Mouse (Mus musculus) stomach, embryonic 16.5 days (tissue): Measurements from ENCODE around the gene Mgarp. TPM values are rescaled to one million over a fixed set of nuclear protein-coding genes. Genes with fewer than 3 reads are reported as not detected.
"Not testable (repeated sequence)": the region's sequence is repeated elsewhere in the genome, so short reads cannot be mapped to it uniquely, and the experiment has no call there.

Source experiments
- ATAC-seq: fragments of 200-750 bp; cut with Nextera tagmentation; 2 replicates; pipeline ENCODE4 v1.8.0; 2017; ENCODE audit warnings: moderate number of reproducible peaks, moderate TSS enrichment; ENCODE audit not compliant: insufficient read depth, low FRiP score
- H3K27ac ChIP-seq: fragments of 300-500 bp; sonication (generic); 2 replicates; pipeline ENCODE4 v1.5.1; 2014; ENCODE audit warnings: low read length
- H3K27me3 ChIP-seq: fragments of 300-500 bp; sonication (generic); 2 replicates; pipeline ENCODE4 v1.6.1; 2014; ENCODE audit warnings: low read length, control low read depth, mixed read lengths; ENCODE audit not compliant: control insufficient read depth, insufficient read depth
- H3K36me3 ChIP-seq: fragments of 300-500 bp; sonication (generic); 2 replicates; pipeline ENCODE4 v1.6.1; 2014; ENCODE audit warnings: low read length; ENCODE audit not compliant: control insufficient read depth, insufficient read depth
- H3K4me1 ChIP-seq: fragments of 300-500 bp; sonication (generic); 2 replicates; pipeline ENCODE4 v1.6.1; 2014; ENCODE audit warnings: low read length, control low read depth, mixed read lengths; ENCODE audit not compliant: control insufficient read depth, insufficient read depth
- H3K4me2 ChIP-seq: fragments of 300-500 bp; sonication (generic); 2 replicates; pipeline ENCODE4 v1.6.1; 2014; ENCODE audit warnings: low read depth, low read length, mixed read lengths
- H3K4me3 ChIP-seq: fragments of 300-500 bp; sonication (generic); replicated peaks from 2 replicates; pipeline ENCODE4 v1.5.1; 2014; ENCODE audit warnings: mild to moderate bottlenecking, low read length
- H3K9ac ChIP-seq: fragments of 300-500 bp; sonication (generic); 2 replicates; pipeline ENCODE4 v1.6.1; 2014; ENCODE audit warnings: low read length
- H3K9me3 ChIP-seq: fragments of 300-500 bp; sonication (generic); replicated peaks from 2 replicates; pipeline ENCODE4 v1.6.1; 2016; ENCODE audit warnings: low read length, control low read depth; ENCODE audit not compliant: control insufficient read depth
- WGBS: fragments of 180-500 bp; shearing (Covaris S2); extraction: QIAGEN DNeasy Blood & Tissue Kit; methylation state at CpG from one replicate; pipeline ENCODE4 v1.1.7; 2014; 5-methylcytosine and 5-hydroxymethylcytosine counted together
- polyA plus RNA-seq: library from polyadenylated mRNA; unstranded; fragments of >200 nt; fragmentation: Nextera tagmentation; extraction: Ambion mirVana; gene quantifications from 2 replicates; pipeline ENCODE4 v1.2.1, GENCODE M21; 2015

The Mgarp gene
- polyA plus RNA-seq = 4.2 and 4.5 TPM in 2 replicates

GRCm38 (mm10) chr3:51396219-51397068, at the start of gene Mgarp:
TSS of gene Mgarp (minus strand) at chr3:51396738.
- peak; percentile 85 for ATAC-seq
- H3K4me3 ChIP-seq = peak within 1 kb of the TSS; percentile 57
- H3K27me3 ChIP-seq = peaks cover 5% of the 10 kb centered on the region
- H3K27ac ChIP-seq = no peak within 1 kb of the TSS
- WGBS = 3% methylated on average over 41 of the region's 41 CpGs
- no peaks in the 10 kb centered on the region for H3K9me3 ChIP-seq
- H3K36me3 ChIP-seq = no peaks in the 10 kb centered on the region
- H3K4me2 ChIP-seq = peak within 1 kb of the TSS; percentile 71
- H3K4me1 ChIP-seq = no peaks in the 10 kb centered on the region
- H3K9ac ChIP-seq = peak within 1 kb of the TSS; percentile 70

GRCm38 (mm10) chr3:51434871-51435595, 38.5 kb upstream of the Mgarp start:
- ATAC-seq = no peak
- no peaks in the 10 kb centered on the region for H3K4me1 ChIP-seq
- H3K9me3 ChIP-seq = 0 out of 2 replicates have a peak, but pooled peaks cover 3% of the 10 kb centered on the region
- H3K9ac ChIP-seq = no peak overlapping the region
- WGBS = 91% methylated on average over 3 of the region's 3 CpGs
- no peak overlapping the region for H3K4me2 ChIP-seq
- no peaks in the 10 kb centered on the region for H3K27me3 ChIP-seq
- no peaks in the 10 kb centered on the region for H3K36me3 ChIP-seq
- H3K27ac ChIP-seq = no peak overlapping the region
- no peak overlapping the region for H3K4me3 ChIP-seq

DNA sequence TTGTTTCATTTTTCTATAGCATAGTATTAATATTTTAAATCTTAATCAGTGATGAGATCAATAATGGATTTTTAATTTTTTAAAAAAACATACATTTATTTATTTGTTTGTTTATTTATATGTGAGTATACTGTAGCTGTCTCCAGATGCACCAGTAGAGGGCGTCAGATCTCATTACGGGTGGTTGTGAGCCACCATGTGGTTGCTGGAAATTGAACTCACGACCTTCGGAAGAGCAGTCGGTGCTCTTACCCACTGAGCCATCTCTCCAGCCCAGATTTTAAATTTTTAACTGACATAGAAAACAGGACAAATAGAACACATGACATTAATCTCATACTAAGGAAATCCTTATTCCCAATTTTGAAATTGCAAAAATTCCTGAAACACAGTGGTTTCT, 37.8 kb upstream of the Mgarp start:
- ATAC-seq, H3K9ac ChIP-seq, H3K27me3 ChIP-seq, H3K4me3 ChIP-seq, H3K4me2 ChIP-seq, H3K27ac ChIP-seq, H3K36me3 ChIP-seq, H3K4me1 ChIP-seq, H3K9me3 ChIP-seq: not testable (repeated sequence)
- 82% methylated on average over 5 of the region's 5 CpGs for WGBS

DNA sequence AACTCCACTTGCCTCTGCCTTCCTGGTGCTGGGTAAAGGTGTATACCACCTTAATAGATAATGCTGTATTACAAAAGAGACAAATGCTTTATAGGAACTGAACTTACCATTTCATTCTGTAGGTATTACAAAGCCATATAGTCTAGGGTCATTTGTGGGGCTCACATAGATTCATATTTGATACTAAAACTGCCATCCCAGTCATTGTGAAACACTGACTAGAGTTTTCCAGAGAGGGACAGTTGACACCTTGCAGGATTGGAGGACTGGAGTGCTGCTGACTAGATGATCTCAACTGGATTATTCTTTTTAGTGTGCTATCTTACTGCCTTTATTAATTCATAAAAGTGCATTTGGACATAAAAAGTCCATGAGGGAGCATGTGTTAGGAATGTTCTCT, 28.9 kb upstream of the Mgarp start:
- H3K4me1 ChIP-seq = no peaks in the 10 kb centered on the region
- H3K9ac ChIP-seq = no peak overlapping the region
- no peaks in the 10 kb centered on the region for H3K36me3 ChIP-seq
- H3K27me3 ChIP-seq = no peaks in the 10 kb centered on the region
- H3K4me3 ChIP-seq = no peak overlapping the region
- no peak overlapping the region for H3K27ac ChIP-seq
- H3K9me3 ChIP-seq = no peaks in the 10 kb centered on the region
- H3K4me2 ChIP-seq = no peak overlapping the region
- ATAC-seq = no peak

GRCm38 (mm10) chr3:51421921-51422320, 25.4 kb upstream of the Mgarp start:
- Histone ChIP-seq H3K4me2 (no peak overlapping the region), H3K4me1 (peaks cover 14% of the 10 kb centered on the region), H3K9ac (no peak overlapping the region), H3K36me3 (no peaks in the 10 kb centered on the region), H3K27me3 (no peaks in the 10 kb centered on the region), H3K4me3 (no peak overlapping the region), H3K9me3 (no peaks in the 10 kb centered on the region), H3K27ac (no peak overlapping the region)
- 61% methylated on average over 3 of the region's 3 CpGs for WGBS
- no peak for ATAC-seq

- 47% methylated on average over 2 of the region's 2 CpGs for WGBS
- H3K27ac ChIP-seq = no peak overlapping the region
- no peaks in the 10 kb centered on the region for H3K9me3 ChIP-seq
- H3K4me1 ChIP-seq = peaks cover 21% of the 10 kb centered on the region
- H3K36me3 ChIP-seq = no peaks in the 10 kb centered on the region
- H3K27me3 ChIP-seq = no peaks in the 10 kb centered on the region
- no peak overlapping the region for H3K9ac ChIP-seq
- no peak for ATAC-seq
- H3K4me3 ChIP-seq = no peak overlapping the region
- H3K4me2 ChIP-seq = peak overlapping the region; percentile 72
Measured at GRCm38 (mm10) chr3:51417966-51418365, 21.4 kb upstream of the Mgarp start.

DNA sequence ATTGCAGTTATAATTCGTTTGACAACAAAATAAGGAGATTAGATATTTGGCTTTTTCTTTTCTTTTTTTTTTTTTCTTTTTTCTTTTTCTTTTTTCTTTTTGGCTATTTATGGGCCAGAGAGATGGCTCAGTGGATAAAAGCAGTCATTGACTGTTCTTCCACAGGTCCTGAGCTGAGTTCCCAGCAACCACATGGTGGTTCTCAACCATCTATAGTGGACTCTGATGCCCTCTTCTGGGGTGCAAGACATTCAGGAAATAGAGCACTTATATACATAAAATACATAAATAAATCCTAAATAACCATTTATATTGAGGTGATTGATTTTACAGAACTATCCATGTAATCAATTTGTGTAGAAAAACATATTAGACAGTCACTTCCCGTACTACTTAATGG, 20.9 kb upstream of the Mgarp start:
- no peaks in the 10 kb centered on the region for H3K36me3 ChIP-seq
- no peak overlapping the region for H3K27ac ChIP-seq
- H3K4me3 ChIP-seq = peak overlapping the region; percentile 93
- no peak for ATAC-seq
- H3K9me3 ChIP-seq = no peaks in the 10 kb centered on the region
- no peaks in the 10 kb centered on the region for H3K27me3 ChIP-seq
- peaks cover 21% of the 10 kb centered on the region for H3K4me1 ChIP-seq
- WGBS = 37% methylated on average over 2 of the region's 2 CpGs
- no peak overlapping the region for H3K9ac ChIP-seq
- peak overlapping the region; percentile 72 for H3K4me2 ChIP-seq

GRCm38 (mm10) chr3:51417135-51417458, 20.6 kb upstream of the Mgarp start:
- H3K9me3 ChIP-seq = no peaks in the 10 kb centered on the region

More at GRCm38 (mm10) chr3:51417135-51417458, 20.6 kb upstream of the Mgarp start:
- Histone ChIP-seq H3K4me1 (peaks cover 21% of the 10 kb centered on the region), H3K27me3 (no peaks in the 10 kb centered on the region), H3K9ac (peak overlapping the region; percentile 96), H3K36me3 (no peaks in the 10 kb centered on the region), H3K27ac (peak overlapping the region; percentile 95), H3K4me2 (peak overlapping the region; percentile 72), H3K4me3 (peak overlapping the region; percentile 93)
- 7% methylated on average over 8 of the region's 8 CpGs for WGBS
- ATAC-seq = no peak
